Mouse (Mus musculus) lung, embryonic 16.5 days (tissue): ENCODE measurements around the gene Fer1l4. TPM values are rescaled to one million over a fixed set of nuclear protein-coding genes. Genes with fewer than 3 reads are reported as not detected.

ENCODE experiments used
- ATAC-seq: fragments of 200-750 bp; cut with Nextera tagmentation; 2 replicates; pipeline ENCODE4 v1.8.0; 2017; ENCODE audit warnings: low read depth, mild to moderate bottlenecking, moderate library complexity
- H3K27ac ChIP-seq: fragments of 300-500 bp; sonication (generic); 2 replicates; pipeline ENCODE4 v1.5.1; 2014; ENCODE audit warnings: mild to moderate bottlenecking, control low read depth, low read length
- H3K27me3 ChIP-seq: fragments of 300-500 bp; sonication (generic); 2 replicates; pipeline ENCODE4 v1.6.1; 2014; ENCODE audit warnings: low read depth, low read length, mixed read lengths; ENCODE audit not compliant: control insufficient read depth, insufficient read depth
- H3K36me3 ChIP-seq: fragments of 300-500 bp; sonication (generic); 2 replicates; pipeline ENCODE4 v1.6.1; 2014; ENCODE audit warnings: low read length; ENCODE audit not compliant: control insufficient read depth, insufficient read depth
- H3K4me1 ChIP-seq: fragments of 300-500 bp; sonication (generic); replicated peaks from 2 replicates; pipeline ENCODE4 v1.6.1; 2014; ENCODE audit warnings: low read length, mixed read lengths; ENCODE audit not compliant: control insufficient read depth, insufficient read depth
- H3K4me2 ChIP-seq: fragments of 300-500 bp; sonication (generic); 2 replicates; pipeline ENCODE4 v1.6.1; 2014; ENCODE audit warnings: low read depth, low read length, control low read depth
- H3K4me3 ChIP-seq: fragments of 300-500 bp; sonication (generic); 2 replicates; pipeline ENCODE4 v1.5.1; 2014; ENCODE audit warnings: mild to moderate bottlenecking, low read length, control low read depth
- H3K9ac ChIP-seq: fragments of 300-500 bp; sonication (generic); 2 replicates; pipeline ENCODE4 v1.6.1; 2014; ENCODE audit warnings: low read length, control low read depth
- H3K9me3 ChIP-seq: fragments of 300-500 bp; sonication (generic); 2 replicates; pipeline ENCODE4 v1.6.1; 2016; ENCODE audit warnings: low read length; ENCODE audit not compliant: control insufficient read depth
- WGBS: fragments of 180-500 bp; shearing (Covaris S2); extraction: QIAGEN DNeasy Blood & Tissue Kit; methylation state at CpG from one replicate; pipeline ENCODE4 v1.1.7; 2014; 5-methylcytosine and 5-hydroxymethylcytosine counted together
- polyA plus RNA-seq: library from polyadenylated mRNA; unstranded; fragments of >200 nt; fragmentation: Nextera tagmentation; extraction: Ambion mirVana; gene quantifications from 2 replicates; pipeline ENCODE4 v1.2.1, GENCODE M21; 2015

Gene Fer1l4
- polyA plus RNA-seq, 1 experiment from 2014 or later, result not detected

DNA sequence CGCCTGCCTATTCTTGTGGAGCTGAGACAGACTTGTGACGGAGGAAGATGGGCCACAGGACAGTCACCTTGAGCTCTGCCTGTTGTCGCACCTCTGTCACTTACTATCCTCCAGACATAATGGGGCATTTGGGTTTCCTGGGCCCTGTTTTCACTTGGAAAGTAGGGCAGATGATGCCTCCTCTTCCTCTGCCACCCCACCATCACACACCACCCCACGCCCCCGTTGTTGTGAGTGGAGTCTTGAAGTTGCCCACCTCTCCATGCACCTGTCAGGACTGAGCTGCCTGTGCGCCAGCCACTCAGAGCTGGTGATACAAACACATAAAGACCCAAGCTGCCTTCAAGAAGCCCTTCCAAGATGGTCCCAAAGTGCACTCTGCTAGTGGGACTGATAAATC, 65.6 kb downstream of the Fer1l4 start:
- no peaks in the 10 kb centered on the region for H3K27me3 ChIP-seq
- no peak overlapping the region for H3K4me3 ChIP-seq
- WGBS, result 95% methylated on average over 6 of the region's 6 CpGs
- no peaks in the 10 kb centered on the region for H3K4me1 ChIP-seq
- no peak overlapping the region for H3K4me2 ChIP-seq
- no peaks in the 10 kb centered on the region for H3K9me3 ChIP-seq
- no peak overlapping the region for H3K9ac ChIP-seq
- H3K27ac ChIP-seq, result no peak overlapping the region
- no peak for ATAC-seq
- H3K36me3 ChIP-seq, result peaks cover 52% of the 10 kb centered on the region

DNA sequence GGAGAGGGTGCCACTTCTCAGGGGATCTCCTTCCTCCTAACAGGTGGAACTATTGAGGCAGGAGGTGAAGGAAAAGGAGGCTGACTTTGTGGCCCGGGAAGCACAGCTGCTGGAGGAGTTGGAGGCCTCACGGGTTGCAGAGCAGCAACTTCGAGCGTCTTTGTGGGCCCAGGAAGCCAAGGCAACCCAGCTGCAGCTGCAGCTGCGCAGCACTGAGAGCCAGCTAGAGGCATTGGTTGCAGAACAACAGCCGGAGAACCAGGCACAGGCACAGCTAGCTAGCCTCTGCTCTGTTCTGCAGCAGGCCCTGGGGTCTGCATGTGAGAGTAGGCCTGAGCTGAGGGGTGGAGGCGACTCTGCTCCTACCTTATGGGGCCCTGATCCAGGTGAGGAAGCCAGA, 67.0 kb downstream of the Fer1l4 start:
- ATAC-seq, result no peak
- WGBS, result 82% methylated on average over 7 of the region's 7 CpGs
- H3K9me3 ChIP-seq, result no peaks in the 10 kb centered on the region
- no peak overlapping the region for H3K27ac ChIP-seq
- H3K4me1 ChIP-seq, result no peaks in the 10 kb centered on the region
- H3K27me3 ChIP-seq, result no peaks in the 10 kb centered on the region
- H3K4me3 ChIP-seq, result no peak overlapping the region
- peaks cover 50% of the 10 kb centered on the region for H3K36me3 ChIP-seq
- no peak overlapping the region for H3K9ac ChIP-seq
- no peak overlapping the region for H3K4me2 ChIP-seq

- H3K27me3 ChIP-seq, result no peaks in the 10 kb centered on the region
- no peak overlapping the region for H3K4me3 ChIP-seq
- H3K4me2 ChIP-seq, result no peak overlapping the region
- H3K4me1 ChIP-seq, result no peaks in the 10 kb centered on the region
- ATAC-seq, result 0 out of 2 replicates have a peak, but pooled peaks have one; percentile 43
- WGBS, result 71% methylated on average over 5 of the region's 5 CpGs
- H3K27ac ChIP-seq, result no peak overlapping the region
- no peaks in the 10 kb centered on the region for H3K9me3 ChIP-seq
- H3K36me3 ChIP-seq, result peaks cover 56% of the 10 kb centered on the region
- no peak overlapping the region for H3K9ac ChIP-seq
Measured at GRCm38 (mm10) chr2:155979328-155979991, 73.3 kb downstream of the Fer1l4 start.

- no peak for ATAC-seq
- no peak overlapping the region for H3K4me2 ChIP-seq
- H3K36me3 ChIP-seq, result peaks cover 53% of the 10 kb centered on the region
- 69% methylated on average over 14 of the region's 14 CpGs for WGBS
- H3K27me3 ChIP-seq, result no peaks in the 10 kb centered on the region
- no peak overlapping the region for H3K27ac ChIP-seq
- H3K9me3 ChIP-seq, result no peaks in the 10 kb centered on the region
- H3K4me1 ChIP-seq, result no peaks in the 10 kb centered on the region
- no peak overlapping the region for H3K4me3 ChIP-seq
- no peak overlapping the region for H3K9ac ChIP-seq
Measured at GRCm38 (mm10) chr2:155974087-155974731, 78.5 kb downstream of the Fer1l4 start.

GRCm38 (mm10) chr2:155973348-155973747, 79.4 kb downstream of the Fer1l4 start:
- Histone ChIP-seq H3K9me3 (no peaks in the 10 kb centered on the region), H3K4me2 (no peak overlapping the region), H3K4me3 (no peak overlapping the region), H3K36me3 (peaks cover 59% of the 10 kb centered on the region), H3K9ac (no peak overlapping the region), H3K27me3 (no peaks in the 10 kb centered on the region), H3K4me1 (no peaks in the 10 kb centered on the region), H3K27ac (no peak overlapping the region)
- no peak for ATAC-seq
- 85% methylated on average over 6 of the region's 6 CpGs for WGBS

Other genes starting within 250 kb of the Fer1l4 start
- 19.4 and 21.6 TPM in 2 replicates for gene BC029722, start 233.5 kb downstream of the Fer1l4 start, polyA plus RNA-seq
- 155 and 163 TPM in 2 replicates for gene Eif6, start 226.0 kb downstream of the Fer1l4 start, polyA plus RNA-seq
- gene Fam83c, start 218.1 kb downstream of the Fer1l4 start, polyA plus RNA-seq, result 0.11 and 0.13 TPM in 2 replicates
- 59.6 and 64.9 TPM in 2 replicates for gene Uqcc1, start 122.6 kb downstream of the Fer1l4 start, polyA plus RNA-seq
- not detected in 2 replicates for gene Gm15557, start 112.2 kb downstream of the Fer1l4 start, polyA plus RNA-seq
- 0.23 and 0.33 TPM in 2 replicates for gene Gdf5, start 107.6 kb downstream of the Fer1l4 start, polyA plus RNA-seq
- 16.3 and 17.6 TPM in 2 replicates for gene Cep250, start 96.5 kb downstream of the Fer1l4 start, polyA plus RNA-seq
- 1.5 and 1.6 TPM in 2 replicates for gene 6430550D23Rik, start 45.0 kb downstream of the Fer1l4 start, polyA plus RNA-seq
- 224 and 242 TPM in 2 replicates for gene Ergic3, start 44.9 kb downstream of the Fer1l4 start, polyA plus RNA-seq
- gene Spag4, start 12.2 kb upstream of the Fer1l4 start, polyA plus RNA-seq, result 1.9 and 2.5 TPM in 2 replicates
- gene Cpne1, start 59.0 kb upstream of the Fer1l4 start, polyA plus RNA-seq, result 71.0 and 75.1 TPM in 2 replicates
- 24.6 and 31.3 TPM in 2 replicates for gene Rbm12, start 59.0 kb upstream of the Fer1l4 start, polyA plus RNA-seq
- gene Gm28036, start 74.1 kb upstream of the Fer1l4 start, polyA plus RNA-seq, result 20.7 and 21.4 TPM in 2 replicates
- 338 and 368 TPM in 2 replicates for gene Romo1, start 91.1 kb upstream of the Fer1l4 start, polyA plus RNA-seq
- gene Nfs1, start 91.2 kb upstream of the Fer1l4 start, polyA plus RNA-seq, result 41.0 and 43.6 TPM in 2 replicates
- 628 and 645 TPM in 2 replicates for gene Rbm39, start 127.3 kb upstream of the Fer1l4 start, polyA plus RNA-seq
- 62.8 and 70.6 TPM in 2 replicates for gene Phf20, start 143.5 kb upstream of the Fer1l4 start, polyA plus RNA-seq